Mouse (Mus musculus) embryonic facial prominence, embryonic 13.5 days (tissue): ENCODE measurements around the gene Atg4a-ps. TPM values are rescaled to one million over a fixed set of nuclear protein-coding genes. Genes with fewer than 3 reads are reported as not detected.

Source experiments
- ATAC-seq: fragments of 200-750 bp; cut with Nextera tagmentation; 2 replicates; pipeline ENCODE4 v1.8.0; 2017; ENCODE audit warnings: low read depth; ENCODE audit not compliant: insufficient number of reproducible peaks, insufficient read depth, low FRiP score, low TSS enrichment
- H3K27ac ChIP-seq: fragments of 300-500 bp; sonication (generic); 2 replicates; pipeline ENCODE4 v1.5.1; 2015; ENCODE audit warnings: moderate library complexity, mild to moderate bottlenecking, inconsistent platforms
- H3K27me3 ChIP-seq: fragments of 300-500 bp; sonication (generic); 2 replicates; pipeline ENCODE4 v1.6.1; 2015; ENCODE audit warnings: mild to moderate bottlenecking, inconsistent platforms
- H3K36me3 ChIP-seq: fragments of 300-500 bp; sonication (generic); 2 replicates; pipeline ENCODE4 v1.6.1; 2015; ENCODE audit warnings: mild to moderate bottlenecking, inconsistent platforms
- H3K4me1 ChIP-seq: fragments of 300-500 bp; sonication (generic); 2 replicates; pipeline ENCODE4 v1.6.1; 2015; ENCODE audit warnings: inconsistent platforms
- H3K4me2 ChIP-seq: fragments of 300-500 bp; sonication (generic); 2 replicates; pipeline ENCODE4 v1.6.1; 2015; ENCODE audit warnings: moderate library complexity, mild to moderate bottlenecking, inconsistent platforms
- H3K4me3 ChIP-seq: fragments of 300-500 bp; sonication (generic); 2 replicates; pipeline ENCODE4 v1.5.1; 2015; ENCODE audit warnings: mild to moderate bottlenecking, inconsistent platforms
- H3K9ac ChIP-seq: fragments of 300-500 bp; sonication (generic); 2 replicates; pipeline ENCODE4 v1.6.1; 2015; ENCODE audit warnings: mild to moderate bottlenecking, inconsistent platforms
- H3K9me3 ChIP-seq: fragments of 300-500 bp; sonication (generic); 2 replicates; pipeline ENCODE4 v1.6.1; 2016; ENCODE audit warnings: inconsistent platforms
- WGBS: fragments of 180-500 bp; shearing (Covaris S2); methylation state at CpG from one replicate; pipeline ENCODE4 v1.1.7; 2015; ENCODE audit warnings: mixed read lengths; 5-methylcytosine and 5-hydroxymethylcytosine counted together
- polyA plus RNA-seq: library from polyadenylated mRNA; unstranded; fragments of >200 nt; fragmentation: Nextera tagmentation; extraction: Ambion mirVana; gene quantifications from 2 replicates; pipeline ENCODE4 v1.2.1, GENCODE M21; 2015

The Atg4a-ps gene
- polyA plus RNA-seq, 1 experiment from 2014 or later: 0.17 TPM

DNA sequence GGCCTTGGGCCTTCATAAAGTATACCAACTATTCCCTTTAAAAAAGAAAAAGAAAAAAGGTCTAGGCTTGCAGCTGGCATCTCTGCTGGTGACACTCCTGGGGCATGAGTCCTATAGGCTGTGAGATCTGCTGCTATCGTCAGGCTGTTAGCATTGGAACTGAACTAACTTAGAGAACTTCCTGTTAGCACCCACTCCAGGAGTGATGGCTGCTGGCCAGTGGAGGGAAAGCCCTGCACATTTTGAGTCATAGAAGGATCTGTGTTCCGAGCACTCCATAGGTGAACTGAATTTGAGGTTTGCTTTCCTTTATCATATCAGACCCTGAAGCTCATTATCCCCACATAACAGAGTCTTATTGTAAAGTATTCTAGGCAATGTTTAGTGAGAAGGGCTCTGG is 14.1 kb upstream of the Atg4a-ps start:
- H3K9ac ChIP-seq: no peak overlapping the region
- H3K4me3 ChIP-seq: no peak overlapping the region
- H3K4me1 ChIP-seq: peaks cover 7% of the 10 kb centered on the region; the same call in 1 of the 2 replicates
- H3K27me3 ChIP-seq: no peaks in the 10 kb centered on the region
- 74% methylated on average over 2 of the region's 2 CpGs for whole genome bisulfite sequencing
- H3K27ac ChIP-seq: no peak overlapping the region
- no peaks in the 10 kb centered on the region for H3K9me3 ChIP-seq
- ATAC-seq: no peak
- no peaks in the 10 kb centered on the region for H3K36me3 ChIP-seq
- H3K4me2 ChIP-seq: no peak overlapping the region

DNA sequence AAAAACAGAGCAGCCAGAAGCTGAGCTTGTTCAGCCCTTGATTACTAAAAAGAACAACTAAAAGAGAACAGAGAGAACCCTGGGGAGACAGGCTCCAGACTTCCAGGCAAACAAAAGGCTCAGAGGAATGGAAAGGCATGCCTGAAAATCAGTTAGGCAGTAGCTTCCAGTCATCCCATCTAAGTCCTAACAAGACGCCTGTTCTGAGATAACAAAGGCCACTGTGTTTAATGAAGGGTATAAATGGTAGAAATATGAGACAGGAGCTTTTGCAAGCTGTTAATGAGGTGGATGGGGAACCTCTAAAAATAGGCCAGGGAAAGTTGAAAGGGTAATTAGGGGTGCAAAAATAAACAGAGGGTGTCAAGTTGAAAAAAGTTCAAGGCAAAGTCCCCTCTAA is 4.5 kb upstream of the Atg4a-ps start:
- Histone ChIP-seq H3K9me3 (no peaks in the 10 kb centered on the region; the same call in 1 of the 2 replicates), H3K4me1 (no peaks in the 10 kb centered on the region), H3K27me3 (no peaks in the 10 kb centered on the region), H3K4me3 (no peak overlapping the region), H3K4me2 (no peak overlapping the region), H3K27ac (no peak overlapping the region), H3K9ac (no peak overlapping the region), H3K36me3 (no peaks in the 10 kb centered on the region)
- ATAC-seq: no peak
- 22% methylated on average over 1 of the region's 1 CpGs for WGBS

DNA sequence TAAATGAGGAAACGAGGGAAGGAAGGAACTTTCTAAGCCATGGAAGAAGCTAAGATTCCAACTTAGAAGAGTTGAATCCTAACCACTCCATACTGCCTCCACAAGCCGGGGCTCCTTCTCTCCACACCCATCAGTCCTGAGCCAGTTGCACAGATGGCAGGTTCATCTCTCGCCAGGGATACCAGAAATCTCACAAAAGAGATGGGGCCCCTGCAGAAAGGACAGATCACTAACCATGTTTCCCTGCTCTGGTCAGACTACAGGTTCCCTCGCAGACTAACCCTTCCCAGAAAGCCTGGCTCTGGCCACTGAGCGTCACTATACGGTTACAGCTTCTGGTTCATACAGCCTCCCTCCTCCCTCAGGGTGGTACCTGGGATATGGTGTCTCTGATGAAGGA is 3.8 kb upstream of the Atg4a-ps start:
- H3K4me3 ChIP-seq: no peak overlapping the region
- no peaks in the 10 kb centered on the region; the same call in 1 of the 2 replicates for H3K9me3 ChIP-seq
- H3K27ac ChIP-seq: no peak overlapping the region
- no peaks in the 10 kb centered on the region for H3K36me3 ChIP-seq
- H3K9ac ChIP-seq: no peak overlapping the region
- H3K4me2 ChIP-seq: no peak overlapping the region
- H3K4me1 ChIP-seq: no peaks in the 10 kb centered on the region
- WGBS: 80% methylated on average over 6 of the region's 6 CpGs
- ATAC-seq: no peak
- no peaks in the 10 kb centered on the region for H3K27me3 ChIP-seq

DNA sequence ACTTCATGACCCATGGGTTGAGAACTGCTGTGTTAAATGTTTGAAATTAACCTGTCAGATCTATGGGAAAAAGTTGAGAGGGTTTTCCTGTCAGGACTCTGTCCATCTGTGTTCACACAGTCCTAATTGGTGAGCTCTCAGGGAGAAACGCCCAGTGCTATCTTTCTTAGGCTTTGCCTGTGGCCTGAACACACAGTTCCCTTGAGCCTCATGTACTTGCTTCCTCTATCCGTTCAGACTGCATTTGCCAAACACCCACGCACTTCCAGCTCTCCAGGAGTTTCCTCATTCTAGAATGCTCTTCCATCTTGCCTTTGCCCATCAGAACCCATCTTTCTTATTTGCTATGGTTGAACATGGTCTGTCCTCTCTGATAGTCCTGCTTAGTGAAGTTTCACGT is 2.6 kb upstream of the Atg4a-ps start:
- no peak overlapping the region for H3K4me3 ChIP-seq
- H3K27ac ChIP-seq: no peak overlapping the region
- no peaks in the 10 kb centered on the region; the same call in 1 of the 2 replicates for H3K9me3 ChIP-seq
- H3K27me3 ChIP-seq: no peaks in the 10 kb centered on the region
- WGBS: 77% methylated on average over 4 of the region's 4 CpGs
- H3K4me1 ChIP-seq: no peaks in the 10 kb centered on the region
- H3K36me3 ChIP-seq: no peaks in the 10 kb centered on the region
- no peak overlapping the region for H3K4me2 ChIP-seq
- no peak overlapping the region for H3K9ac ChIP-seq
- ATAC-seq: no peak

DNA sequence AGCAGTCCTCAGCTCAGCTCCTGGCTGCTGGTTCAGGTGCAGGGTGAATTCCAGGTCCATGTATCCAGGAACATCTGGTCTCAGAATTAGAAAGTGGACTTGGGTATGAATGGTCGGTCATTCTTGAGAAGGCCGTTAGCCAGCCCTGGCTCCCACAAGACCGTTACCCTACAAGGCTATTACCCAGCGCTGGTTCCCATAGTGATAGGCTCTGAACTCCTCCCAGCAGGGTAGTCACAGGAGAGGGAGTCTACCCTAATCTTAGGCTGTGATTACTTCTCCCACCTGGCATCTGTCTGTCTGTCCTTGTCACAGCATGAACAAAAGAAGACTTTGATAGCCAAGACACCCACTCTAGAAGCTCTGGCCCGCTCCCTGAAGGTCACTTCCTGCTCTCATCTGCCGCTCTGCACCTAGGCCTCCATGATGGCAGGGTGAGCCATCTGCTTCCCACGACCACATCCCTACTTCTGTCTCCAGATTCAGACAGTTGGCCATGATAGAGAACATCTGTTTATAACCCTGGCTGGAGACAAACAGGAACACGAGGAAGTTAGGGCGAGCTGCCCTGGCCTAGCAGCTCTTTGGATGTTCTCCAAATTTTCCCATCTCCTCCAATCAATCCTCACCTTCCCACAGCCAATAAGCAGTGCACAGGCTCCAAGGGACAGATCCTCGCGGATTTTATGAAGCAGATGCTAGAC is 1.4 kb upstream of the Atg4a-ps start:
- Histone ChIP-seq H3K36me3 (no peaks in the 10 kb centered on the region), H3K4me2 (no peak overlapping the region), H3K27ac (no peak overlapping the region), H3K4me3 (no peak overlapping the region), H3K4me1 (no peaks in the 10 kb centered on the region), H3K27me3 (no peaks in the 10 kb centered on the region), H3K9ac (no peak overlapping the region), H3K9me3 (no peaks in the 10 kb centered on the region; the same call in 1 of the 2 replicates)
- ATAC-seq: no peak
- 82% methylated on average over 11 of the region's 11 CpGs for WGBS

DNA sequence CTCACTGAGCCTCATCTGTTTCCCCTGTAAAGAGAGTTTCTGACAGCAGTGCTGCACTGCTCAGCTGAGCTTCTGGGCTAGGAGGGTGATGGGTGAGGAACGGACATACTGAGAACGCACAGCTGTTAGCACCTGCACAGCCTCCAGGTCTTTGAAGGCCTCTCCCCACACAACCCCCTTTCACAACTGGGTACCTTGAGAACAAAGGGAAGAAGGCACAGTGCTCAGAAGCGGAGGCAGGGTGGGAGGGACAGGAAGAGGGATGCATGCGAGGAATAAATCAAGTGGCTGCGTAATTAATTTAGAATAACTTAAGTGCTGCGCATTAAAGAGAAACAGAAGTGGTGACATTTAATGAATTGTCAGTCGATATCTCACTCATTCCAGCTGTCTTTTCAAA is 4.6 kb downstream of the Atg4a-ps start:
- H3K4me3 ChIP-seq: no peak overlapping the region
- no peak overlapping the region for H3K9ac ChIP-seq
- no peaks in the 10 kb centered on the region for H3K4me1 ChIP-seq
- H3K27me3 ChIP-seq: no peaks in the 10 kb centered on the region
- H3K27ac ChIP-seq: no peak overlapping the region
- H3K4me2 ChIP-seq: no peak overlapping the region
- H3K9me3 ChIP-seq: no peaks in the 10 kb centered on the region
- no peaks in the 10 kb centered on the region for H3K36me3 ChIP-seq
- no peak for ATAC-seq
- WGBS: 56% methylated on average over 7 of the region's 7 CpGs

DNA sequence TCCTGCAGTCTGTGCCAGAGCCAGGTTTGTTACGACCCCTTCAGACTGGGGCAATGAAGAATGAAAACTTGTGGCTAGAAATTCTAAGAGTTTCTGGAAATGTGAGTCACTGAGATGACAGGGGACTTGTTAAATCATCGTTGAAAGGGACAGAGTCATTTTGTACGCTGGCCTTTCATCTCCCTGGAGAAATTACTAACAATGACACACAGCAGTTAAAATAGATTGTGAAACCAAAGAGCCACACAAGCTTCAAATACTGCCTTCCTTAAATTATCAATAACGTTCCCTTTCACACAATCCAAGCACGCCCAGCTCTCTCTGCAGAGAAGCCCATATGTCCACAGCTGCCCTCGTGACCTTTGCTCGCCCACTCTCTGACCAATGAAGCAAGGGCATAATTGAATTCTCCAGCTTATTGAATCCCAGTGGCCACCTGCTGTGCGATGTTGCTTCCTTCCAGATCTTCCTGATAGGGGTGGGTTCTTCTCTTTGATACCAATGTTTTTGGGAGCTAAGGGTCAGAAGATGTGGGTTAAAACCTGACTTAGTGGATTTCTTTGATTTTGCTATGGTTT is 5.6 kb downstream of the Atg4a-ps start:
- no peaks in the 10 kb centered on the region for H3K36me3 ChIP-seq
- 43% methylated on average over 8 of the region's 8 CpGs for WGBS

DNA sequence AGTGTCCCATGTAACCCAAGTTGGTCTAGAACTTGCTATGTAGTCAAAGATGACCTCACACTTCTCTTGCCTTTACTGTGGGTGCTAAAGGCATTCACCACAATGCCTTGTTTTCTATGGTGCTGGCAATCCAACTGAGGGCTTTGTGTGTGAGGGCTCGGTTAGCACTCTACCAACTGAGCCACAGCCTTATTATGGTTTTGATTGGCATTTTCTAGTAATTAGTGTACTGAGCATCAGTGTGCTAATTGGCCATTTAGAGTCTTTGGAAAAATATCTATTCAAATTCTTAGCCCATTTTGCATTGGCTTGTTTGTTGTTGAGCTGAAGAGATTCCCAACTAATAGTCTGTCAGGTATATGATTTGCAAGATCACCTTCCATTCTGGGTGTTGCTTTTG is 8.2 kb downstream of the Atg4a-ps start:
- H3K4me3 ChIP-seq: no peak overlapping the region
- no peak overlapping the region for H3K27ac ChIP-seq
- peaks cover under 1% of the 10 kb centered on the region; the same call in 1 of the 2 replicates for H3K4me1 ChIP-seq
- H3K4me2 ChIP-seq: no peak overlapping the region
- no peaks in the 10 kb centered on the region for H3K9me3 ChIP-seq
- H3K36me3 ChIP-seq: no peaks in the 10 kb centered on the region
- H3K27me3 ChIP-seq: no peaks in the 10 kb centered on the region
- 82% methylated on average over 1 of the region's 1 CpGs for WGBS
- H3K9ac ChIP-seq: no peak overlapping the region
- no peak for ATAC-seq

More for the DNA sequence above, 5.6 kb downstream of the Atg4a-ps start:
- Histone ChIP-seq H3K9ac (no peak overlapping the region), H3K4me3 (no peak overlapping the region), H3K27me3 (no peaks in the 10 kb centered on the region), H3K4me1 (no peaks in the 10 kb centered on the region), H3K4me2 (no peak overlapping the region), H3K27ac (no peak overlapping the region), H3K9me3 (no peaks in the 10 kb centered on the region)
- no peak for ATAC-seq

DNA sequence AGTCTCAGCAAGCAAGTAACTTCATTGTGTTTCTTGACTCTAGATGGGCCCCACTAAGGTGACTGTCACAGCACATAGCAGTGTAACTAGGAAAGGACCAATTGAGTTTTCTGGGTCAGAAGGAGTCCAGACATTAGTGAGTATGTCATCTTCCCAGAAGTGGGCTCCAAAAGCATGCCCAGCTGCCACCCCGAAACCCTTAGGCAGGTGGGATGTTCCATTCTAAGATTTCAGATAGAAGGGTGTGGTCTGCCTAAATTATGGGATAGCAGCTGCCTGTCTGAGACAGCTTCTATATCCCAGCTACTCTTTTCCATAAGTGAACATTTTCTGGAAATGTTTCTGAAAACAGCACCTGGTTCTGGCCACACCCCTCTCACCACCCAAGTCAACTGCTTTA is 11.6 kb downstream of the Atg4a-ps start:
- H3K9me3 ChIP-seq: no peaks in the 10 kb centered on the region
- H3K27me3 ChIP-seq: no peaks in the 10 kb centered on the region
- H3K4me1 ChIP-seq: peaks cover 17% of the 10 kb centered on the region
- no peak overlapping the region for H3K27ac ChIP-seq
- H3K4me3 ChIP-seq: no peak overlapping the region
- no peak overlapping the region for H3K9ac ChIP-seq
- WGBS: 89% methylated on average over 1 of the region's 1 CpGs
- H3K4me2 ChIP-seq: no peak overlapping the region
- ATAC-seq: no peak
- no peaks in the 10 kb centered on the region for H3K36me3 ChIP-seq

DNA sequence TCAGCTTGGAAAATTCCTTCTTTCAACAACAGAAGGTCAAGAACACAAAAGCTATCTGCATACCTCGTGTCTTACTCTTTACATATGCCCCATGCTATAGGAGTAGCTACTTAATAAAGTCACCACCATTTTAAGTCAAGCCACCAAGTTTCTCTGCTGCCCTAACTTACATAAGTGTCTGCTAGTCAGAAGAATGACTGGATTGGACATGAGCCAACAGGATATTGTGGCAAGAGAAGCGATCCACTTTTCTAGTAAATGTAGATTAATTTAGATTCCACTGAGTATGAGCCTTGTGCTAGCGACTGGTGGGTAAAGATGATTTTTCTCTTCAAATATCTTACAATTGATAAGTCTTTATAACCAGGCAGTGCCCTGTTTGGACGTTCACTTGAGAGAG is 12.0 kb downstream of the Atg4a-ps start:
- no peak overlapping the region for H3K27ac ChIP-seq
- H3K4me3 ChIP-seq: no peak overlapping the region
- 76% methylated on average over 4 of the region's 4 CpGs for WGBS
- H3K9ac ChIP-seq: no peak overlapping the region
- no peaks in the 10 kb centered on the region for H3K36me3 ChIP-seq
- peaks cover 17% of the 10 kb centered on the region for H3K4me1 ChIP-seq
- ATAC-seq: no peak
- no peak overlapping the region for H3K4me2 ChIP-seq
- H3K27me3 ChIP-seq: no peaks in the 10 kb centered on the region
- no peaks in the 10 kb centered on the region for H3K9me3 ChIP-seq

DNA sequence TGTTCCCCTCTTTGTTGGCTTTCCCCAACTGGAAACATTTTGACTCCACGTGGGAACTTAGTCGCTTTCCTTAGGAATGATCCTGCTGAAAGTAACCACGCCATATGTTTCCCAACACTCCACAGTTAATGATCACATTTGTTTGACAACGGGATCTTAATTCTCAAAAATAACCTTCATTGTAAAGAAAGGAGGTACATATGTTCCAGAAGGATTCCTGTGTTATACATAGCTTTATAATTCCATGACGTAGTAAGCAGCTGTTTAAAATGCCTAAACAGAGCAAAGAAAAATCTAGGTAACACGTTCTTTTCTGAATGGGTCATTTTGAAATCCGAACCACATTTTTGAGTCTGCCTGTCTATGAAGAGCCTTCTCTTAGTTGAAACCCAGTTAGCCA is 12.7 kb downstream of the Atg4a-ps start:
- H3K36me3 ChIP-seq: no peaks in the 10 kb centered on the region
- H3K27ac ChIP-seq: no peak overlapping the region
- H3K4me3 ChIP-seq: no peak overlapping the region
- H3K9me3 ChIP-seq: no peaks in the 10 kb centered on the region
- no peaks in the 10 kb centered on the region for H3K27me3 ChIP-seq
- peaks cover 17% of the 10 kb centered on the region for H3K4me1 ChIP-seq
- ATAC-seq: no peak
- H3K9ac ChIP-seq: no peak overlapping the region
- 63% methylated on average over 7 of the region's 7 CpGs for WGBS
- no peak overlapping the region for H3K4me2 ChIP-seq

DNA sequence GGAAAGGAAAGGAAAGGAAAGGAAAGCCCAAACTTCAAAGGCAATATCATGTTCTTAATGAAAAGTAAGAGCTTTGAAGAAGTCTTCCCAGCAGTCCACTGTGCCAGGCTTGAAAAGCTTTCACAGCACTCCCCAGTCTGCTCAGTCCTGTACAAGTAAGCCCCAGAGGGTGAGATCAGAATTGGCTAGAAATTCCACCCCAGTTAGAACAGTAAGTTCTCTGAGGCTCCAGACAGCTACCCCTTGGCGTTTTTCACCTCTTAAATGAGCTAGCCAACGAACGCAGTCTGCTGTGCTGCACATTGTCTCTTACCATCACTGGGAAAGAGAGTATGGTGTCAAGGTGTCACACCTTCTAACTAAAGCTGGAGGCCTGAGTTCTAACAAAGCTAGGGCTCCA is 18.2 kb downstream of the Atg4a-ps start:
- no peaks in the 10 kb centered on the region for H3K36me3 ChIP-seq
- no peak for ATAC-seq
- no peak overlapping the region for H3K4me2 ChIP-seq
- no peaks in the 10 kb centered on the region for H3K27me3 ChIP-seq
- peaks cover 16% of the 10 kb centered on the region for H3K4me1 ChIP-seq
- H3K4me3 ChIP-seq: no peak overlapping the region
- no peaks in the 10 kb centered on the region for H3K9me3 ChIP-seq
- no peak overlapping the region for H3K9ac ChIP-seq
- H3K27ac ChIP-seq: no peak overlapping the region
- WGBS: 83% methylated on average over 3 of the region's 3 CpGs
